Comparison of ENCODE assay signal across 8 mouse cellular contexts in genomic region chr3:95995802-95996428, GRCm38 (mm10). TPM values are rescaled to one million over a fixed set of nuclear protein-coding genes. Genes with fewer than 3 reads are reported as not detected.
DNase-seq lines count a peak whose midpoint lies in the region; ATAC-seq and TF ChIP-seq lines count a peak whose summit lies in the region.

Plekho1 (minus strand) TSS chr3:95996001.

- H3K4me2 ChIP-seq in embryonic facial prominence, embryonic 13.5 days = peak within 1 kb of the TSS; percentile 80
- peak within 1 kb of the TSS; percentile 96 for H3K4me2 ChIP-seq in liver, embryonic 12.5 days

- peak within 1 kb of the TSS; percentile 80 for H3K4me3 ChIP-seq in embryonic facial prominence, embryonic 13.5 days
- peak within 1 kb of the TSS; percentile 75 for H3K4me3 ChIP-seq in liver, embryonic 12.5 days
- H3K4me3 ChIP-seq in testis, adult 2 months (ENCODE audit: control insufficient read depth, low read depth, low read length) = peak within 1 kb of the TSS; percentile 87

- ATAC-seq in embryonic facial prominence, embryonic 13.5 days (ENCODE audit: insufficient number of reproducible peaks, insufficient read depth, low FRiP score, low TSS enrichment, low read depth) = peak; percentile 64; the same call in 1 of the 2 replicates
- ATAC-seq in liver, embryonic 12.5 days = peak; percentile 32

- no peak for TF ChIP-seq CTCF in testis, adult 2 months (IDR thresholded peaks at IDR 0.05; ENCODE audit: control insufficient read depth, insufficient read depth, insufficient replicate concordance, low read depth, low read length)

- no peak for TF ChIP-seq POLR2A in testis, adult 2 months (IDR thresholded peaks at IDR 0.05; ENCODE audit: control insufficient read depth, low read depth, low read length)

- peaks cover 51% of the 10 kb centered on the region for H3K4me1 ChIP-seq in embryonic facial prominence, embryonic 13.5 days
- peaks cover 76% of the 10 kb centered on the region for H3K4me1 ChIP-seq in liver, embryonic 12.5 days
- H3K4me1 ChIP-seq in testis, adult 2 months (ENCODE audit: control insufficient read depth, insufficient read depth, low read length) = peaks cover 6% of the 10 kb centered on the region

- H3K27ac ChIP-seq in embryonic facial prominence, embryonic 13.5 days = peak within 1 kb of the TSS; percentile 99
- H3K27ac ChIP-seq in liver, embryonic 12.5 days = peak within 1 kb of the TSS; percentile 84
- peak within 1 kb of the TSS; percentile 75 for H3K27ac ChIP-seq in testis, adult 2 months (ENCODE audit: control insufficient read depth, insufficient read depth, low read depth, low read length)

- under 1% methylated on average over 81 of the region's 84 CpGs for WGBS in embryonic facial prominence, embryonic 13.5 days
- WGBS in liver, embryonic 12.5 days (ENCODE audit: insufficient replicate concordance) = under 1% methylated on average over 75 of the region's 84 CpGs

- DNase-seq in 3T3-L1 (ENCODE audit: low read depth, low spot score) = peak; percentile 53
- DNase-seq in adrenal gland, adult 18-20 months (ENCODE audit: low spot score in 2 of 2) = peak; percentile 69 to 79
- peak; percentile 71 for DNase-seq in heart, adult 9 months (ENCODE audit: low spot score in 2 of 2)
- peak; percentile 37 for DNase-seq in kidney, adult 9 months
- peak; percentile 52 for DNase-seq in naive thymus-derived CD4-positive, alpha-beta T cell, adult 2 months (ENCODE audit: low read depth)

- H3K9me3 ChIP-seq in embryonic facial prominence, embryonic 13.5 days = no peaks in the 10 kb centered on the region
- no peaks in the 10 kb centered on the region for H3K9me3 ChIP-seq in liver, embryonic 12.5 days (replicated peaks)

- H3K36me3 ChIP-seq in embryonic facial prominence, embryonic 13.5 days = peaks cover 28% of the 10 kb centered on the region
- H3K36me3 ChIP-seq in liver, embryonic 12.5 days = peaks cover 5% of the 10 kb centered on the region; the same call in 1 of the 2 replicates
- H3K36me3 ChIP-seq in testis, adult 2 months (ENCODE audit: control insufficient read depth, insufficient read depth, low read length) = no peaks in the 10 kb centered on the region

- peak within 1 kb of the TSS; percentile 96 for H3K9ac ChIP-seq in embryonic facial prominence, embryonic 13.5 days
- peak within 1 kb of the TSS; percentile 77 for H3K9ac ChIP-seq in liver, embryonic 12.5 days

- H3K27me3 ChIP-seq in embryonic facial prominence, embryonic 13.5 days = no peaks in the 10 kb centered on the region
- H3K27me3 ChIP-seq in liver, embryonic 12.5 days (replicated peaks) = peaks cover 56% of the 10 kb centered on the region
- H3K27me3 ChIP-seq in testis, adult 2 months (ENCODE audit: control insufficient read depth, insufficient read depth, low read length) = no peaks in the 10 kb centered on the region

RNA-seq across cellular contexts. Expression of gene Plekho1, which starts in this region (rescaled TPM):
- 10 to 100 TPM; 20.9 to 32.2 TPM for total RNA-seq in adrenal gland, adult 18-20 months (2021)
- 41.2 and 47.7 TPM in 2 replicates for polyA plus RNA-seq in embryonic facial prominence, embryonic 13.5 days (2015; fragmentation: Nextera tagmentation; extraction: Ambion mirVana)
- polyA plus RNA-seq in liver, embryonic 12.5 days (2016; fragmentation: Nextera tagmentation; extraction: Ambion mirVana) = 9.4 and 10.4 TPM in 2 replicates
- 43.8 and 55.7 TPM in 2 replicates for polyA plus RNA-seq in testis, adult 2 months (2012; rRNA removed)

Comparison
In these comparisons a context has a peak if more than half of its experiments do, and no peak if none do; other contexts are left out.
1. Peak in every context shown above with its lines: DNase-seq, ATAC-seq, H3K4me3 ChIP-seq and H3K27ac ChIP-seq.